Mouse (Mus musculus): Measurements from ENCODE around the gene Pom121l2.

The Pom121l2 gene

DNA sequence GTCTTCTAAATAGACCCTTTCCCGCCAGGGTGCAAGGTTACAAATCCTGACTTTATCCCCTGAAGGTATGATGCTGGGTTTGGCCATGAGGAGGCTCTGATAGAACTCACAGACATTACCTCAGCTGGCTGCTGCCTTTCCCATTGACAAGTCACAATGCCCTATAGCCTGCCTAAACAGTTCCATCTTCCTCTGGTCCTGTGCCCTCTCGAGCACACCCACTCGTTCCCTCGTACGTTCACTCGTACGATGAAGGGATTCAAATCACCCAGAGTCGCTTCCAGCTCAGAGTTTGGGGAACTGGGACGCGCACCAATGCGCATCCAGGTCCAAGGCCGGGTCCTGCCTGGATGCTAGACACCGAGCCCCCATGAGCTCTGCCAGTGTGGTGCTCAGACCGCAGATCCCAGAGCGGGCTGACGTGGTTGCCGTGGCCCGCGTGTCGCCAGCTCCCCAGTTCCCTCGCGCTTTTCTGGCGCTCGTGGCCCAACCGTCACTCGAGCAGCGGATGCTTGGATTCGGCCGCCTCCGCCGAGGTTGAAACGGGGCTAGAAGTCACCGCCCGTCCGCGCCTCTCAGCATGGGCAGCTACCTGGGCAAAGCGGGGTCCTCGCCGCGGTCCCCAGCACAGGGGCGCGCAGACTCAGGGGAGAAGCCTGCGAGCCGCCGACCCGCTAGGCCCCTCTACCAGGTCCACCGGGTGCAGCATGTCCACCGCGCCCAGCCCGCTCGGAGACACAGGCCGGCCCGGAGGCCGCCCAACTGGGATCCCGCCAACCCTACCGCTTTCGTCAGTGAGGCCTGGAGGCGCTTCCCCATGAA is at the start of gene Pom121l2:
Gene Pom121l2, plus strand, starts transcription at position 214 of the 822 bp plus-strand sequence.
- peak; percentile 65 to 75 for DNase-seq

- DNase-seq = no peak
Measured at GRCm38 (mm10) chr13:21931740-21932139, 49.3 kb upstream of the Pom121l2 start.

DNA sequence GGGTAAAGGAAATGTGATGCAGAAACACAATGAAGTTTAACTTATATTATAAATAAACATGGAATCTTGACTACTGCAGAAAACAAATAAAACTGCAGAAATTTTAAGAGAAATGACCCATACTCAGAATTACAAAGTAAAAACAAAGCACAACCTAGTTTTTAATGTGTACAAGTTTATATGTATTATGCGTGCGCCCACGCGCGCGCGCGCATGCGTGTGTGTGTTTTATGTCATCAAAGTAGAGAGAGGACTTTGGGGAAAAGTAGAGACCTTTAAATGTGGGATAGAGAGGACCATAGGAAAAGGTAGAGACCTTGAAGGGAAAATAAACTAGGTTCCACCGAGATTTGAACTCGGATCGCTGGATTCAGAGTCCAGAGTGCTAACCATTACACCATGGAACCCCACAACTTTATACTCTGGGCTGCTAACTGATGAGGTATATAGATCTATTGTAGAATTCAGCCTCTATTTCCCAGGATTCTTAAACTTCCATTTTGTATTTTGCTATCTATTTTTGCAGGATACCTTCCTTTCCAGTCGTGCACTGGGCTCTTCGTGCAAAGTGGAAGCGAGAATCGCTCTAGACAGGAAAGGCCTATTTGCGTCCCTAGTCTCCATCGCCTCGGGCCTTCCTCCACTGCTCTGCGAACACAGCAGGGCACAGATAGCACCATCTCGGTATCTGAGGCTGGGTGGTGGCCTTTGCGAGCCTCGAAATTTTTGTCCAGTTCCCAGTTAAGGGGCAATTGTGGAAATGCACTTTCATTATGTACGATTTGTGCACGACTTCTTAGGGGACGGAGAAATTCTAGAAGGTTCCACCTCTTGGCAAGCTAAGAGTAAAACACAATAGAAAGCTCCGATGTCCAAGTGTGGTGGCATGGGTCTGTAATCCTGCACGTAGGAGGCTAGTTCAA is 47.1 kb upstream of the Pom121l2 start:
- DNase-seq = peak in 1 of 2 experiments; percentile 31

DNA sequence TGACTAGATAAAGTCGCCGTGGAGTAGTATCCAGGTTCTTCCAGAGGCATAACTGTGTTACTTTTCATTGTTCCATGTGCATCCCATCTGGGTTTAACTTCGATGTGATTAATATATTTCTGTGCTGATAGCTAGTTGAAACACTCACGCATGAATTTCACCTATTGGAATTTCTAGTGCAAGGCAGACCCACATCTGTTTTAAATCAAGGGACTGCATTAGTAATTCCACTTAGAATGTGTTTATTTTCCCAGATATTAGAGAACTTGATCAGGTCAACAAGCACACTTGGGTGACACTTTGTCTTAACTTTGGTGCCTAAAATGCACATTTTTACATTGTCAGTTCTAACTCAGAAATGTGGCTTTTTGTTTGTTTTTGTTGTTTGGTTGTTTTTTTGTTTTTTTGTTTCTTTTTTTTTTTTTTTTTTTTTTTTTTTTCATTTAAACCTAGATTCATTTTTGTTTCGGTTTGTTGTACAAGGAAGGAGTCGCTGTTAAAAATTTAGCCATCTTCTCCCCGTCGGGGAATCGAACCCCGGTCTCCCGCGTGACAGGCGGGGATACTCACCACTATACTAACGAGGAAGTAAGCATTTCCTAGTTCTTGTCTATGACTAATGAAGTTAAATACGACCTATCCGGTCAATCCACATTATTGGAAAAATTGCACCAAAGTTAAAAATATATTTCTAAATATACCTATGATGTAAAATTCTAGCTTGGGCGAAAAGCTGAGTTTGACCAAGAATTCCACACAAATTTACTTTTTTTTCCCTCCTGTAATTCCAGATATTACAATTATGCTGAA is 45.8 kb upstream of the Pom121l2 start:
- peak; percentile 69 to 70 for DNase-seq

- DNase-seq = no peak
Measured at GRCm38 (mm10) chr13:21935833-21936232, 45.2 kb upstream of the Pom121l2 start.

DNA sequence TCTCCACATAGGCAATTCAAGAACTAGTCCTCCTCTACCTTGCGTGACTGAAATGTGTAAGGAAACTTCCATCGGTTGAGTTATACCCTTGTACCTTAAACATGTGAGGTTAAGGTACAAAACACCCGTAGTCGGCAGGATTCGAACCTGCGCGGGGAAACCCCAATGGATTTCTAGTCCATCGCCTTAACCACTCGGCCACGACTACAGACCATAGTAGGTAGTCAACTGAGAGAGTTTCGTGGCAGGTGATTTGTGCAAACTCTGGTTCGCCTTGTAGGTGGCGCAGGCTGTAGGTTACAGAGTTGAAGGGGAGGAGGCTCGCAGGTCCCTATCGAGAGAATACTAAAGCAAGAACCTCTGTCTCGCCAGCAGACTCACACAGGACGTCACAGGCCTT is 44.0 kb upstream of the Pom121l2 start:
- DNase-seq = peak; percentile 35 to 66

DNA sequence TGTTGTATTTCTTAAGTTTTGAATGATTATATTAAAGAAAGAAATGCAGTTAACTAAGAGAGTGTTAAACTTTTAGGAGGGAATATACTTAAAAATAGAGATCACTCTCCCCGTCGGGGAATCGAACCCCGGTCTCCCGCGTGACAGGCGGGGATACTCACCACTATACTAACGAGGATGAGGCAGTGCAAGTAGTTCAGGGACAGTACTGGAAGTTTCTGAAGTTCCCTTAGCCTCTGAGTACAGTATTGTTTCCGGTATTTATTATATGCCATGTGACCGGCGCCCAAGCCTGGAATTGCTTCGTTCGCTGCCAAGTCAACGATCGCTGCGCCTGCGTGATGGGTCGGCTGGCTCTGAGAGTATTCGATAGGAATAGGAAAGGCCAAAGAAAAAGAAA is 40.8 kb upstream of the Pom121l2 start:
- peak; percentile 88 to 92 for DNase-seq

DNA sequence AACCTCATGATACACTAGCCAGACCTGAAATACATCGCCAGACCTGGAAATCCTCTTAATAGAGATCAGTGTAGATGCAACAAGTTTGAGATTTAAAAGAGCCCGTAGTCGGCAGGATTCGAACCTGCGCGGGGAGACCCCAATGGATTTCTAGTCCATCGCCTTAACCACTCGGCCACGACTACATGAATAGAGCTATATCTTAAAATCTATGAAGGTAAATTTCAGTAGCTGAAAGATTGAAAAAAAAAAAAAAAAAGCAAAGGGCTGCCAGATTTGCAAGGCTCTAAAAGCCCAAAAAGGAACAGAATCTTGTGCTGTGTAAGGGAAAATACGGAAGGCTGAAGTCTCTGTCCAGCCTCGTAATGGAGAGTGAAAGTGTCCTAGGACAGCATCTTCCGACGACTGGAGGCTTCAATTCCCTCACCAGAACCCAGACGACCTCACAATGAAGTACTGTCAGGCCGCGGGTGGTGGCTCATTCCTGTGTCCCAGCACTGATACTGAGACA is 40.1 kb upstream of the Pom121l2 start:
- DNase-seq = peak; percentile 82 to 84

DNA sequence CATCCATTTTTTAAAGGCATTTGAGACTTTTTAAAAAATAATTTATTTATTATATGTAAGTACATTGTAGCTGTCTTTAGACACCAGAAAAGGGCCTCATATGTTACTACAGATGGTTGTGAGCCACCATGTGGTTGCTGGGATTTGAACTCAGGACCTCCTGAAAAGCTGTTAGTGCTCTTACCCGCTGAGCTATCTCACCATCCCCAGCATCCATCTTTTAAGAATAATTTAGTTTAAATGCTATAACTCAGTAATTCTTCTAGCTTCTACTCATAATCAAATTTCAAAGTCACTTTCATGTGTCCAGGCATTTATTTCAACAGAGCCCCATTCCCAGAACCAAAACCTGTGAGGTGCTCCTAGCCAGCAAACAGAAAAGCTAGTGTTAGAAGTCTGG is 37.4 kb upstream of the Pom121l2 start:
- DNase-seq = no peak

GRCm38 (mm10) chr13:21944592-21944925 is 36.4 kb upstream of the Pom121l2 start:
- DNase-seq = no peak

- DNase-seq = peak; percentile 89 to 91
Measured at GRCm38 (mm10) chr13:21944926-21945740, 35.9 kb upstream of the Pom121l2 start, which contains the start of gene Zfp184. Gene Zfp184 (plus strand): TSS chr13:21945094.

DNA sequence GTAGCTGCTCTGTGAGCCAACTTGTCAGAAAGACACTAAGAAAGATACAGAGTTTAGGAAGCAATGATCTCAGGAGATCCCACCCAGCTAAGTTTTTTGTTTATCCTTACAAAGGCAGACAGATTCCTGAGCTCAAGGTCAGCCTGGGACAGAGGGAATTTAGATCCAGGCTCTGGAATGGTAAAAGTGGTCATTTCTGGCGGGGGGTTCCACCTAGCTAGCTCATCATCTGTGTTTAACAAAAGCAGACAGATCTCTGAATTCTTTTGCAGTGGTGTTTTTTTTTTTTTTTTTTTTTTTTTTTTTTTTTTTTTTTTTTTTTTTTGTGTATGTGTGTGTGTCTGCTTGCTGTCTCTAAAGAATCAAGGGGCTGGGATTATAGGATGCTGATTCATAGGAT is 11.7 kb upstream of the Pom121l2 start:
- DNase-seq = no peak

DNA sequence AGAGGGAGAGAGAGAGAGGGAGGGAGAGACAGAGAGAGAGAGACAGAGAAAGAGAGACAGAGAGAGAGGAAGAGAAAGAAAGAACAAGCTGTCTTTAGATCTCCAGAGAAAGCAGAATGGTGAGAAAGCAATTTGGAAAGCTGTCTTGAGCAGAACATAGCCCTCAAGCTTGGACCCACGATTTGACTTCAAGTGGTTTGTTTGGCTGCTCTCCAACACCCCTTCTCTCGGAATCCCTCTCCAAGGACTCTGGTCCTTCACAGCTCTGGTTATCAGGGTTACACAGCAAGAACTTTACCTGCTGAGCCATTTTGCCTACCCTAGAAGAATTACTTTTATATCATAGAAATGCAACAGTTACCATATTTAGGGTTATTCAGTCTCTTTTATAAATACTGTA is 11.2 kb upstream of the Pom121l2 start:
- DNase-seq = no peak

DNA sequence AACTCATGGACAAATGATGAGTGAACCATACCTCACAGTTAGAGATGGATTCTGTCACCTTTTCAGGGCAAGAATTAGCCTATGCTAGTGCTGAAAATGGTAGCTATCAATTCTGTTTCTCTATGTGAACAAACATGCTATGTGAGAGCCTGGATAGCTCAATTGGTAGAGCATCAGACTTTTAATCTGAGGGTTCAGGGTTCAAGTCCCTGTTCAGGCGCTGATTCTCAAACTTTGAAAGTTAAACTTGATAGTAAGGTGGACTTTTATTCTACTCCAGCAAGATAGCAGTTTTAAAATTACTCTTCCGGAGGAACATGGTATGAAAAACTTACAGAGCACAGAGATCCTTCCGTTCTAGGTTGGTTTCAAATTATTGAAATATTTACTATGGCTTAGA is 9.4 kb upstream of the Pom121l2 start:
- DNase-seq = no peak

DNA sequence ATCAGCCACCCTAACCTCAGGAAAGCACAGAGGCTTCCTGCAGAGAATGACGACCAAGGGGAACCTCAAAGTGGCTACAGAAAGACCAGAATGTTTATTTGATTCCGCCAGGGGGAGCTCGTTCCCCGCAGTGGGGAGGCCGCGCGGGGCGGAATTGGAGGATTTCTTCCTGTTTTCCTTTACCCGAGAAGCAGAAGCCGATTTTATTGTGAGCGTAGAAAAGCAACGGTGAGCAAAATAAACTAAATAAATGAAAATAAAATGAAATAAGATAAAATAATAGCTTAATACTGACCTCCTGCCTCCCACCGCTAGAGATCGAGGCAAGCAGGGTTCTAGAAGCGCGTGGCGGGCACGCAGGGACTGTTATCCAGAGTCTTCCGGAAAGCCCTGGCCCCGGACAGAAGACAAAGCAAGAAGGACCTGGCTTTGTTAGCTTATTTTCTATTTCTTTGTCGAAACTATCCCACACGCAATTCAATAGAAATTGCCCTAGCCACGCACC is 6.7 kb upstream of the Pom121l2 start:
- peak; percentile 91 to 93 for DNase-seq

DNA sequence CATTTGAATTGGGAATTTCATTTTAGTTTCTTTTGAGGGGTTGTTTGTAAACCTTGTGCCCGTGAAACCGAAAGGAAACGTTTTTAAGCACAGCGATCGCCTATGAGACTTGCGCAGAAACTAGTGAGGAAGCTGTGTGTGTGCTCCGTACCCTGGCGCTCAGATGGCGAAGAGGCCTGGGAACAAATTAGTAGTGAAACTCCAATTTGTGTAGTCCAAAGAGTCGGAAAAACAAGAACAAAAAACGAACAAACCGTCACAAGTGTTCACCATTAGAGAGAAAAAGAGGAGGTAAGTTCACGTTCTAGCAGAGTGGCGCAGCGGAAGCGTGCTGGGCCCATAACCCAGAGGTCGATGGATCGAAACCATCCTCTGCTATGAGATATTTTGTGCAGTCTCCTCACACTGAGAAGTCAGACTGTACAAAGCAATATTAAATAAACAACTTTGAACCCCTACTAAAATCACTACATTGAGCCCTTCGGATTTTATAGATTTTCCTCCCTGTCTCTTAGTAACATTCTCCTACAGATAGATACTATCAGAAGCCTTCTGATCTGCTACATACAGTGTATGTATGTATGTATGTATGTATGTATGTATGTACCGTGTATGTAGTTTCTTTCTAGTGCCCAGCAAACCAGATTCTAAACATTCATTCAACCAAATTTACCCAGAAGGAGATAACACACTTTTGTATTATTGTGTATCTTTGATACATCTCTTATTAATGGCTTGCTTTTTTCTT is 6.1 kb upstream of the Pom121l2 start:
- peak; percentile 35 to 77 for DNase-seq

GRCm38 (mm10) chr13:21981803-21982193 is 804 bp downstream of the Pom121l2 start:
- DNase-seq = no peak

DNA sequence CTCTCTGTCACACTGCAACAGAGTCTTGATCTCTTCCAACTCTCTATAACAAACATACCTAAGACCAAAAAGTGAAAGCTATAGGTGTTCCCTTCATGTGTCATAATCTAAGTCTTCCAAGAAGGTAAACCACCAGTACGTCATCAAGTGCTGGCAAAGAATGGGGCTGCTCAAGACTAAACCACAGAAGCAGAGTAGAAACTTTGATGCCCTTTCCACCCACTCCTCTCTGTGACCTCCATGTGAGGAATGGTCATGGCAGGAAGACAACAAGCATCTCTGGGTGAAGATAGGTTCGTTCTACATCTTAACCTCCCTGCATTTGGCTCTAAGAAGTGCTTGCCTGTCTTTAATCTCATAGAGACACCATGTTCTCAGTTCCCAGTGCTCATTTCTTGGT is 3.5 kb downstream of the Pom121l2 start:
- DNase-seq = no peak

DNA sequence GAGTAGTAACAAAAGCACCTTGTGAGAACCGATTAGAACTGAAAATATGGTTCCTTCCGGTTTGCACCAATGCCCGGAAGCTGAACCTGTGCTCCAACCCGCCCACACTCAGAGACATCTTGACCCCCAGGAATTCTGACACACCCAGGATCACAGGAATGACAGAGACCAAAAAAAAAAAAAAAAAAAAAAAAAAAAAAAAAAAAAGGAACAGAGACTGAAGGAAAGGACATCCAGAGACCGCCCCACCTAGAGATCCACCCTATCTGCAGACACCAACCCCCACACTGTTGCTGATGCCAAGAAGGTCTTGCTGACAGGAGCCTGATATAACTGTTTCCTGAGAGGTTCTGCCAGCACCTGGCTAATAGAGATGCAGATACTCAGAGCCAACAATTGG is 11.6 kb downstream of the Pom121l2 start:
- no peak for DNase-seq

DNA sequence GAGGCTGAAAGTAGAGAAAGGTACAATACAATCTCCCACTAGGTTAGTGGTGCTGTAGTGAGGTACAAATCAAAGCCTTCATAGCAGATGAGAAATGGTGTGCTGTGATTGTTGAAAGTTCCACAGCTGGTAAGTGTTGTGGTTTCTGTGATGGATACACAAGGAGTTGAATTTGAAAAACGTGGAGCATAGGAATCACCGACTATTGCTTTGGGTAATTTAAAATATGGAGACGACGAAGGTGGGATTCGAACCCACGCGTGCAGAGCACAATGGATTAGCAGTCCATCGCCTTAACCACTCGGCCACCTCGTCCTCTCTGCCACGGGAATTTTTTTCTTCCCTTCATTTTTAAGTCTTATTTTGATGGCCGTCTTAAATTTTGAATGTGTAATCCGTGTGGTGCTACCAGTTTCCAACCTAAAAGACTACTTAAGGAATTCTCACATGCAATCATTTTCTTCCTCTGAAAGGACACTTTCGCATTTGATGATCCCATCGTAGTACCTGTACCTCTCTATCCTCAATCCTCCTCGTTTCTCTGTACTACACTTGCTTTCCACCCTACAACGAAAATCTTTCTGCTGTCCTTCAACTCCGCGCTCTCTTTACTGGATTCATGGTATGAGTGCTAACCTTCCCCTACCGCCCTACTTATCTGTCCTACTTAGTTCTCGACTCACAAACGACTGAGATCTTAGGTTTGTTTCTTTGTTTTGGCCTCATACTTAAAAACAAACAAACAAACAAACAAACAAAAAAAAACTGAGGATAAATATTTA is 13.2 kb downstream of the Pom121l2 start:
- DNase-seq = peak in 1 of 2 experiments; percentile 35

Measured in lung, postnatal 4 days (tissue).